Mouse (Mus musculus) heart, adult 9 months (tissue): ENCODE measurements around the gene Gm8356.
"Not testable (repeated sequence)": the region's sequence is repeated elsewhere in the genome, so short reads cannot be mapped to it uniquely, and the experiment has no call there.

ENCODE experiments used
- DNase-seq, 2 experiments: peaks; one replicate each; pipeline ENCODE4 v3.0.0; 2022; ENCODE audit warnings: low spot score in 2 of 2

Gm8356 gene

DNA sequence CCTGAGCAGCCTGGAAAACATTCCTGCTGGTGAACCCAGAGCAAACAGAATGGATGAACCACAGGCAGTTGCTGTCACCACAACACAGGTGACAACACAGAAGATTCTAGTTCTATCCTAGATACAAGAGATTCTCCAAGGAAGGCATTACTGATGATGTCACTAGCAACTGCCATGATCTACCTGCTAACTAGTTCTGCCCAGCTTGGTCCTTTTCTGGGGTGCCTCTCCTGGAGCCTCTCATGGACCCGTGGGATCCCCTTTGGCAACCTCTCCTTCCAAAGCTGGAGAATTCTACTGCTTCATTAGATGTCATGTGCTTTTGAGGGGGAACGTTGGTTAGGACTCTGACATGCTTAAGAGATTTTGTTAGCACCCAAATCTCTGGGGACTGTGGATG is at the start of gene Gm8356:
Gene Gm8356 (minus strand): TSS at position 101 of the 400 bp plus-strand sequence.
- DNase-seq = not testable (repeated sequence)

DNA sequence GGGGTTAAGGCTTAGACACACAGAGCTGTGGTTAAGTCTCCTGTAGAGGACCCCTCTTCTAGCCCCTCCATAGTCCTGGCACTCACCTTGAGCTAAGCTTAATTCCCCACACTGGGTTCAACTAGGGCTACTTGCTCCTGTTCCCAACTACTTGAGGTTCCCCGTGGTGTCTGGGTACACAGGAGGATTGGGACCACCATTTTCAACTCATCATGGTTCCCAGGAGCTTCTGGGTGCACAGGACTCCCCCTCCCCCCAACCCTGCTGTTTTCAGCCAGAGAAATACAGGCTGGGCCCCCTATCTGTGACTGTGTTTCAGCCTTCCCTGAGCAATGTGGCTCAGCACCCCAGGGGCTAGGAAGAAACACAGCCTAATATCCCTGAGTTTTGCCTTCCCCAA is 50.8 kb downstream of the Gm8356 start:
- DNase-seq = not testable (repeated sequence)

DNA sequence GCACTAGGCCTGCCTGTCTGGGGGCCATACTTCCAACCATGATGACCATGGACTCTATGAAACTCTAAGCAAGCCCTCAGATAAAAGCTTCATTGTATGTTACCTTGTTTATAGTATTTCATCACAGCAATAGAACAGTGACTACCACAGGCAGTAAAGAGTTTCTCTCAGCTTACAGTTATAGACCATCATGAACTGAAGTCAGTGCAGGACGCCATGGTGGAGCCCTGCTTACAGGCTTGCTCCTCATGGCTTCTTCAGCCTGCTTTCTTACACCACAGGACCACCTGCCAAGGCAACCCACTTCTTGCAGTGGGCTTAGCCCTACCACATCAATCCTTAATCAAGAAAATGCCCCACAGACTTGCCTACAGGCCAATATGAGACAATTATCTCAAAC is 51.5 kb downstream of the Gm8356 start:
- DNase-seq = not testable (repeated sequence)

DNA sequence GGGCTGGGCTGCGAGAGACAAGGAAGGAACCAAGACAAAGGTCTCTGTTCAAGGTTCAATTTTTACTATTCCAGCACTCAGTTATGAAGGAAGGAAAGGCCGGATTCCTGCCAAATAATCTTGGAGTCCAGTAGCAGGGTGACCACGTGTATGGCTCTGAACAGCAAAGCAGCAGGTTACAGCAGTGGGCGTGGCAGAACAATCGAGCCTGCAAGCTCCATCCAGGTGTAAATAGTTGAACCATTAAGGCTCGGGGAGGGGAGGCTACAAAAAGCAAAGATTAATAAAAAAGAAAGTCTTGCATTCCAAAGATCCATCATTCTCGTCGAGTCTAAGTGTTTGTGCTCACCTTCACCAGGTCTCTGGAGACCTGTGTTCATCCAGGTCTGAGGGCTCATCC is 55.0 kb downstream of the Gm8356 start:
- DNase-seq = not testable (repeated sequence)
